Mouse (Mus musculus) right cerebral cortex, adult 2 months (tissue): ENCODE data around the gene Higd2a.

Experiments used
- DNase-seq, 2 experiments: peaks; one replicate each; pipeline ENCODE4 v3.0.0; 2021 to 2022; ENCODE audit warnings: low spot score in 2 of 2

Gene Higd2a

GRCm38 (mm10) chr13:54621155-54621932 is 31.3 kb downstream of the Higd2a start, which contains the start of gene Faf2:
Gene Faf2 (plus strand): TSS chr13:54621784.
- DNase-seq: peak; percentile 100

- no peak for DNase-seq
These were observed 32.0 kb downstream of the Higd2a start for GRCm38 (mm10) chr13:54621960-54622521.

GRCm38 (mm10) chr13:54629128-54629527 is 39.1 kb downstream of the Higd2a start:
- DNase-seq: no peak

DNA sequence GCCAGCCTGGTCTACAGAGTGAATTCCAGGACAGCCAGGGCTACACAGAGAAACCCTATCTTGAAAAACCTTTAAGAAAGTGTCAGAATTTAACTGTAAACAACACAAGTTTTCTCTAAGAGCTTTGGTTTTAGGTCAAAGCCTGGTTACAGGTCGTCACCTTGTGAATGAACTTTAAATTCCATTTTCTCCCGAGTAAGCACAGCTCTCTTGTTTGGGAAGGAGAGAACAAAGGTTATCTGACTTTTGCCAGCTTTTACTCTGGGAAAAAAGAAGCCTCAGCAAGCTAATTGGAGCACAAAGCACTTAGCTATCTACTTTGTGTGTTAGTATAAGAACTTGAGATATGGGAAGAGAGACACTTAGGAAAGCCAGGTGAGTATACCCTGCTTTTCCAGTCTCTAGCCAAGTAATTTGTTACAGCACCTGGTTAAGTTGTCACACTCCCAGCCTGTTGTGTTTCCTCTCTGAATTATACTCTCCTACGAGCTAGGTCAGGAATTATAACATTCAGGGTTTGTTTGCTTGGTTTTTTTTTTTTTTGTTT is 42.8 kb downstream of the Higd2a start:
- DNase-seq: no peak

DNA sequence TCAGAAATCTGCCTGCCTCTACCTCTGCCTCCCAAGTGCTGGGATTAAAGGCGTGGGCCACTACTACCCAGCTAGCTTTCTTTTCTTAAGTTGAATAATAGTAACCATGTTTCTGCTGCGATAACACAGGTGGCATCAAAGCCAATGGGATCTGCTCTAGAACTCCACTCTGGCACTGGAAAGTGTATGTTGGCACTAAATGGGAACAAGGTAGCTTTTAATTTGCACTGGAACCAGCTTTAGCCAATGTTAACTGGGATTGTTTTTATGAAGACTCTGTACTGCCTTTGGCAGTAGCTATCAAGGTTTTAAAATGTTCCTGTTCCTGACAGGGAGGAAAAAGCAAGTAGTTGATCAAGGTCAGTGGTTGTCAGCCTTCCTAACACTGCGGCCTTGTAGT is 45.0 kb downstream of the Higd2a start:
- DNase-seq: no peak
